Mouse (Mus musculus): Measurements from ENCODE around the gene Acin1.

Acin1 gene

DNA sequence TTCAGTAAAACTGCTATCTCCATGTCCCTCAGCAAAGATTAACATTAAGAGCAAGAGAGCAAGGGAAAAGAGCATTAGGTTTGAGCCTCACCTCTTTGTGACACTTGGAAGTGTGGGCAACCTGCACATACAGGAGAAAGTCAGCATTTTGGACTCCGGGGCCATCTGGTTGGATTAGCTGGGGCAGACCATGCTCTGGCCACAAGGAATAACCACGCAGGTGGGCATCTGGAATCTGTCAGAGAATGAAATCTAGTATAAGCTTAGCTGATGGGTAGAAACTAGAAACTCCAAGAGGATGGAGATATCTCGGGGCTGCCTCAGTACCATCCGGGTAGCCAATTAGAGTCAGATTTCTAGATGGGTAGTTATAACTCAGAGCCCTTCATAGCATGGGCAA, 10.0 kb upstream of the Acin1 start:
- DNase-seq, result no peak

DNA sequence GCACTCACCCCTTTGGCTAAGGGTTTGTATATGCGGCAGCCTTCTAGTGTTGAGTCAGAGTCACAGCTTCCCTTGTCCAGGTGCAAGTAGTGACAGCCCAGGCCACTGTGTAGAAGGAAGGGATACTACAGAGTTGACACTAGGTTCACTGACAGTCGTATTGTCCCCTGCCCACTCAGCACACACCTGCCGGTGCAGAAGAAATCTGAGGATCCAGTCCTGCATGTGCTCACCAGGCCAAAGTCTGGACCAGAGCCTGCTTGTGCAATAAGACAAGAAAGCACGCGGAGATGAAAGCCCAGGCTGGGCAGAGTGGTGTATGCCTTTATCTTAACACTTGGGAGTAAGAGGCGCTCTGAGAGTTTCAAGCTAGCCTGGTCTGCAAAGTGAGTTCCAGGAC, 8.3 kb upstream of the Acin1 start:
- DNase-seq, result no peak

DNA sequence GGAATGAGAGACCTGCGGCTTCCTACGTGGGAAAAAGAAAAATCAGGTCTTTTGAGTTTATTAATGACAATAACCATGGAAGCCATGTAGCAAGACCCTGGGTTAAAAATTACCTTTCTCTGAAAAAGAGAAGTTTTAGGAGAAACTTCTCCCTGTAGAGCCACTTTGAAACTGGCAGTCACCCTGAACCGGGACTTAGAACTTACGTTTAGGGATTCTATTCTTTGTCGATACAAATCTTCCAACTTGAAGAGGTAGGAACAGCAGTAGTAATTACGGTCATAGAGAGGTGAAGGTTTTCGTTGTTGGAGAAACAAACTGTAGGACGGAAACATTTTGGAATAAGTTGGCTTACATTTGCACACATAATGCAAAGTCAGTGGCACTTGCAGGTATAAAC, 520 bp upstream of the Acin1 start:
- DNase-seq, result no peak

DNA sequence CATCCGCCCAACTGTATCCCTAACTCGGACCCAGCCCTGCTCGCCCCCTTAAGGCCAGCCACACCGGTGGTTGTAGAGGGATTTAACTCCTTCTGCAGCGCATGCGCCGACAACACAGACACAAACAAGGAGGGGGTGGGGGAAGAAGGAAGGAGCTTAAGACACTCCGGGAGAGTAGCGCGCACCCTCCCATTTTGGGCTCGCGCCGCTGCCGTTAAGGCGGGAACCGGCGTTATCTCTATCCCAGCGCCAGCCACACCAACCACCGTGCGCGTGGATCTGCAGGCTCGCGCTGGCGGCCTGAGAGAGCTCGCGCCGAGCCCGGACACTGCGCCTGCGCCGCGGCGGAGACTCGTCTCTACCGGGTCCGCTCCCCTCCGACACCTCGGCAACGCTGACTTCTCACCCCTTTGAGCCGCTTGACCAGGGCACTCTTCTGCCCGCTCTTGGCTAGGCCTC, 639 bp downstream of the Acin1 start, which contains the start of gene 1700123O20Rik:
1700123O20Rik (plus strand) TSS at position 154 of the 459 bp plus-strand sequence.
- DNase-seq, result no peak

DNA sequence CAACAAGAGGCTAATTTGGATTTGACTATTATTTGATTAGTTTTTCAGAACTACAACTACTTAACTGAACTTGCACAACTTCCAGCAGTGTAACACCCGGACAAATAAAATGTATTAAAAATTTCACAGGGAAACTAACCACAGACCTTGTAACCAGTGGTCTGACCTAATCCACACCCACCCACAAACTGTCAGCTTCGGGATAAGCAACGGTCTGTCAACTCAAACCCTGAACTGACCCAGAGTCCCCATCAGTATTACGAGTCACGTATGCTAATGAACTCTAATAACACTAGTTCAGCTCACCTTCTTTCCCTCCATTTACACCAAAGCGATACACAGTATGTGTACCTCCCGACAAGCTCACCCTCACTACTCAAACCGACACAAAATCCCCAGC, 1.3 kb downstream of the Acin1 start:
- DNase-seq, result no peak

DNA sequence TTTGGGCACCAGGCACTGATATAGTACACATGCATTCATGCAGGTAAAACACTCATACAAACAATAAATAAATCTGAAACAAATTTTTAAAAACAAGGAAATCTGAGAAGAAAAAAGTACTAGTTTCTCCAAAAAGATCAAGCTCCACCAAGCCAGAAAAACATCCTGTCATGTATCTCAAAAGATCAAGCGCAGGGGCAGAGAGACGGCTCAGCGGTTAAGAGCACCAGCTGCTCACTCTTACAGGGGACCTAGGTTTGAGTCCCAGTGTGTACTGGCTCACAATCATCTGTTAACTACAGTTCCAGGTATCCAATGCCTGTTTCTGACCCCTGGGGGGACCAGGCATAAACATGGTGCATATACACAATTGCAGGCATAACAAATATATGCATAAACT, 4.3 kb downstream of the Acin1 start:
- DNase-seq, result no peak

DNA sequence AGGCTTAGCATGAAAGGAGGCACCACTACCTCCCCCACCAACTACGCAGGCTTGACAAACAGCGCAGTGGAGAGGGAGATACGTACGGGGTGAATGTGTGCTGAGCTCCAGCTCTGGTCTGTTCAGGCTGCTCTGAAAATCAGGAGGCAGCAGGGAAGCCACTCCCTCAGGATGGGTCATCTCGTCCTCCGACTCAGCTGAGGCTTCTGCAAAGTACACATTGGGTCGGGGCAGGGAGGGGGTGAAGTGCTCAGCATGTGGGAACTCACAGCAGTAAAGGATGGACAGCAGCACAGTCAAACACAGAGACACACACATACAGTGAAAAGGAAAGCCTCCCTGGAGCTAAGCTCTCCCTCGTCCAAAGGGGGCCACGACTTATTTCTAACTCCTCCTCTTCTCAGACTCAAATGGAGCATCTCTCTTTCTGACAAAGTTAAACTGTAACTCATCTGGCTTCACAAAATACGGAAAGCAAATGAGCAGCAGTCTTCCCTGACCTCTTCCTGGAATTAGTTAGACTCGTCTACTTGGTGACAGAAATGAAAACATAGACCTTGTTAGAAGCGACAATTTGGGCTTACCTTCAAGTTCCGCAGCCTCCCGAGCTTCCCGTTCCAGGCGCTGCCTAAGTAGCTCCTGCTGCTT, 8.0 kb downstream of the Acin1 start:
- DNase-seq, result no peak

DNA sequence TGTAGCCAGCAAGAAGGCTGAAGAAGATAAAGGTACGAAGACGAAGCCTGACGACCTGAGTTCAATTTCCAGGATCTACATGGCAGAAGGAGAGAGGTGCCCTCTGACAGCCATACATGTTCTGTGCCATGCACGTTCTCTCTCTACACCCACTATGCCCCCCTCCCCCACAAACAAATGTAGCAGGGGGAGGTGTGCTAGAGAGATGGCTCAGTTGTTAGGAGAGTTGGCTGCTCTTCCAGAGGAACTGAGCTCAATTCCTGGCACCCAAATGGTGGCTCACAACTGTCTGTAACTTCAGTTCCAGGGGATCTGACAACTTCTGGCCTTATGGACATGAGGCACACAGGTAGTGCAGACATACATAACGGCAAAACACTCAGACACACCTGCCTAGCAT, 10.4 kb downstream of the Acin1 start:
- no peak for DNase-seq

DNA sequence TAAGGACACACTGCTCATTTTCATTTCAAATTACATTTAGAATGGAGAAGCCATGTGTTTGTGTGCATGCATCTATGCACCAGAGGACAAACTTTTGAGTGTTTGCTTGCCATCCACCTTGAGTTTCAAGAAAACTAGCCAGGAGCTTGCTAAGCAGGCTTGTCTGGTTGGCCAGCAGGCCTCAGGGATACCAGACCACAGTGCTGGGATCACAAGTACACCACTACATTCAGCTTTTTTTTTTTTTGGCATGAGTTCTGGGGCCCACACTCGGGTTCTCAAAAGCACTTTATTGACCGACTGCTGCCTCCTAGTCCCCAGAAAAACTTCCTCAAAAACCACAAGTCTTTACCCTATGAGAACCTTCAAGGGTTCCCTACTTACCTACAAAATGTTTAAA, 12.4 kb downstream of the Acin1 start:
- peak; percentile 14 for DNase-seq

DNA sequence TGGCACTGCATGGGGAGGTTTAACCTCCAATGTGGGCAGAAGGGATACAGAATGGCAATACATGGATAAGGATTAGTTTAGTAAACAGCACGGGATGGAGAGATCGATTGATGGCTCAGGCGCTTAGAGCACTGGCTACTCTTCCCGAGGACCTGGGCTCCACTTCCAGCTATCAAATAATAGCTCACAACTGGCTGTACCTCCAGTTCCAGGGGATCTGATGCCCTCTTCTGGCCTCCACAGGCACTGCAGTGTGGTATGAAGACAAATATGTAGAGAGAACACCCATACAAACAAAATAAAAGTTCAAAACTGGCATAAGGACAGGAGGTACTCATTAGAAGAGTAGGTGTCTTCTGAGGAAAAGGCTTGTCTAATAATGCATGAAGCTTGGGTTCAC, 17.4 kb downstream of the Acin1 start:
- DNase-seq, result peak; percentile 62

DNA sequence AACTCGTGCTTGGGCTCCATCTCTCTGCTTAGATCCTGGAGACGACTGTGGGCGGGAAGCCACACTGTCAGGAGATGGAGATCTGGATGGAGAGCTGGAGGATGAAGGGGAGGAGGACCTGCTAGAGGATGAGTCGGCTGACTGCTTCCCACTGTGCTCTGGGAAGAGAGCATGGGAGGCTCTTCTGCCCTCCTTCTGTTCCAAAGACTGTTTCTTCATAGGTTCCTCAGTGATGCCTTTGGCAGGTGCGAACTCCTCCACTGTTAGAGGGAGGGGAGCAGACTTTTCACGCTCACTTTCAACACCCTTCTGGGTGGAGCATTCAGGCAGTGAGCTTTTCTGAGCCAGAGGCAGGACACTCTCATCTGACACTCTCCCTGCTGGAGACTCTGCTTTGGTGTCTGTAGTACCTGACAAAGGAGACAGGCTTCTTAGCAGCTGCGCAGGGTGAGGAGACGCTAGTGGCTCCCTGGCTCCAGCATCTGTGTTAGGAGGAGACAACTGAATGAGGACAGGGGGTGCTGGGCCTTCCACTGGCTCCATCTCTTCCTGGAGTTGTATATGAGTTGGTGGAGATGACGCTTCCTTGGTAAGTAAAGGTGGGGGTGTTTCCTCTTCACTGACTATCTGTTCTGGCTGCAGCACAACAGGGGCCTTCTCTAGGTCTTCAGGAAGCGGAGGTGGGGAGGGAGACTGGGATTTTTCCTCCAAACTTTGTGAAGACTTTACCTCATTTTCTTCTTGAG, 22.1 kb downstream of the Acin1 start:
- no peak for DNase-seq

DNA sequence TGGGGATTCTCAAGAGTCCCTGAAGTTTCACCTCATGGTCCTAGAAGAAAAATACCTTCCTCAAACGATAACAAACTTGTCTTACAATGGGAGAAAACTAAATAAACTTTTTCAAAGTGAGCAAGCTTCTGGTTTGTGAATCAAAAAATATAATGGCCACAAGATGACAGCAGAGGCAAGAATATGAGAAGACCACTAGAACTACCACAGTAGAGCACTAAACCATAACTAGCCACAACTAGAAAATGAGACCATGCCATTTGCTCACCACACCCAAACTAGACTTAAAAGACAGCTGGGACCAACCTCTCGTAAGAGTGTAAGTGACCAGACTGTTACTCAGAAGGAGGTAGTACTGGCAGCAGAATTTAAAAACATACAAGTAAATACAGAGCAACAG, 26.7 kb downstream of the Acin1 start:
- no peak for DNase-seq

DNA sequence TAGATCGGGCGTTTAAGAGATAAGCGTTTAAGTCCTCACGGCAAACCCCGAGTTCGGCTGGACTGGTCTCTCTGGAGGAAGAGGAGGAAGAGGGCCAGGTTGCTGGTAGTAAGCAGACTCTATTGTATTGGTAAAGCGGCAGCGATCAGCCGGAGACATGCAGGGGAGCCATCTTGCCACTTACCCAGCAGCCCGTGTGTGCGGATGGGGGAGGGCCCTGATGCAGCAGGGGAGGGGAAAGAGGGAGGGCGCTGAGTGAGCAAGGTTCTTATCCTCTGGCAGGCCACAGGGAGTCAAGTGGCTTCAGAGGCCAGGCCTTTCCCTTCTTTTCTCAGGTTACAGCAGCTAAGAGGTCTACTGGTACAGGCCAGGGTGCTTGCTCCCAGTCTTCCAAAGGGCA, 33.2 kb downstream of the Acin1 start:
- peak; percentile 84 for DNase-seq

DNA sequence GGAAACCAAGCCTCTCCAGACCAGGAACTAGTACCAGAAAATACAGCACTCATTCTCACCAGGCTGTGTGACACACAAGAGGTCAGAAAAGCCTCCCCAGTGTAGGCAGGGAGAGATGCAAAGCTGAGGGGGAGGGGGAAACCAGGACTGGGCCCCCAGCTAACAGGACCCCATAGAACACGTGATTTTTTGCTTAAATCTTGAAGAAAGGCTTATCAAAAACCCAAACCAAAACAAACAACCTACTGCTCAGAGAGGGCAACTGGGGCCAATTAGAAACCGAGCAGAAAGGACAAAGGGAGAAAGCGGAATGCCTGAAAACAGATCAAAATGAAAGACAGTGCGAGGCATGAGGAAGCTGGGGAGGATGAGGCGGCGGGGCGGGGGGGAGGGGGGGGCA, 33.9 kb downstream of the Acin1 start:
- DNase-seq, result no peak

DNA sequence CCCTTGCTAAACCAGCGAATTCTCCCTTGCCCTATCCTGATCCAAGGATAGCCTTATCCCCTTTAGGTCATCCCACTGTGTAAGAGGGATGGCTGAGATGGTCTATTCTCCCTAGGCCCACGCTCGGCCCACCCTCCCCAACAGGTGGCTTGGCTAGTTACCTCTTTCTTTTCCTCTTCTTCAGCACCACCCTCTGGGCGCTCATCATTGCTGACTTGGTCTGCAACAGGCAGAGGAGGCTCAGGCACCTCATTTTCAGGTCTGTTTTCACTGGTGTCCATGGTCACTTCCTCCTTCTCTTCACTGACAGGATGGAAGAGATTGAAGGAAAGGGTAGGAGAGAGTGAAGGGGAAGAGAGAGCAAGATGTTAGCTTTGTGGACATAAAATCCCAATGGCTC, 35.2 kb downstream of the Acin1 start:
- no peak for DNase-seq

DNA sequence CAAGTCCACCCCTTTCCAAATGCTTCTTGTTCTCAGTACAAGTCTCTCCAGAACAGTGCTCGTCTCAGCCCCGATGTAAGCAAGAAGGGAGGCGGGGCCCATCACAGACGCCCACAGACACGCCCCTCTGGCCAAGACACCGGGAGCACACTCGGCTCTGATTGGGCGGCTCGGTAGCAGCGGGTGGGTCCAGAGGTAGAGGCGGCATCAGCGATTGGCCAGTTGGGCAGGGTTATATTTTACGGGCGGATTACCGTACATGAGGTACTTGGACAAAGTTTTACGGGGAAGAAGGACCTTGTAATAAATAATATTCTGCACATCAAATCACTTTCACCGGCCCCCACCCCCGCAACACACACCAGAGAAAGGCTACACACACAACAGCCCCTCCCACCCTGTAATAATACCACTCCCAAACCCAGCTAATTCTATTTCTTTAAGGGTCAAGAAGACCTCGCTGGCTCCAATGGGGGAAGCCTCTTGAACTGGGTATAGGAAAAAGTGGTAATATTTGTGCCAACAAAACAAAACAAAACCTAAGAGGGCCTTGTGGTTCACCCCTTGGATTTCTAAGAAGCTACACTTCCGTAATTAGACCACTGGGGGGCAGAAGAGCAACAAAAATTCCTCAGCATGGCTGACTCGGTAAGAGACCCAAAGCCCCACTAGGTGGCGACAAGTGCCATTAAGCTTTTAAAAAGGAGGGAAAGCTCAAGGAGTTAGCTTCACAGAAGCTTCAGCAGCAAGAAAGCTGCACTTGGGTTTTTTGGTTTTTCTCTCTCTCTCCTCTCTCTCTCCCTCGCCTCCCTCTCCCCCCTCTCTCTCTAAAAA, 35.9 kb downstream of the Acin1 start:
- peak; percentile 91 for DNase-seq

DNA sequence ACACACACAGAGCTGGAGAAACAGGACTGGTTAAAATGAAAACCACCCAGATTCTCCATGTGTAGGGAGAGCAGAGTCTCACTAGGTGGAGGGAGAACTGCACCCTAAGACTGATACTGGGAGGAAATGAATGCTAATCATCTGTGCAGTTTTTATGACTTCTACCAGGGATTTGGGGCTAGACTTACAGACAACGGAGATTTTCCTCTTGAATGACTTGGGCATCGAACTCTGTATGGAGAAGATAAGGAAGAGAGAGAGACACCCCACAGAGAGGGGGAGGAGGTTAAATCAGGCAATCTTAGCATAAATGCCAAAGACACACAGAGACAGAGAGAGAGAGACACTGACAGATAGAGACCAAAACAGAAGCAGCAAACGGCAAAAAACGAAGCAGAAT, 38.8 kb downstream of the Acin1 start:
- DNase-seq, result no peak

DNA sequence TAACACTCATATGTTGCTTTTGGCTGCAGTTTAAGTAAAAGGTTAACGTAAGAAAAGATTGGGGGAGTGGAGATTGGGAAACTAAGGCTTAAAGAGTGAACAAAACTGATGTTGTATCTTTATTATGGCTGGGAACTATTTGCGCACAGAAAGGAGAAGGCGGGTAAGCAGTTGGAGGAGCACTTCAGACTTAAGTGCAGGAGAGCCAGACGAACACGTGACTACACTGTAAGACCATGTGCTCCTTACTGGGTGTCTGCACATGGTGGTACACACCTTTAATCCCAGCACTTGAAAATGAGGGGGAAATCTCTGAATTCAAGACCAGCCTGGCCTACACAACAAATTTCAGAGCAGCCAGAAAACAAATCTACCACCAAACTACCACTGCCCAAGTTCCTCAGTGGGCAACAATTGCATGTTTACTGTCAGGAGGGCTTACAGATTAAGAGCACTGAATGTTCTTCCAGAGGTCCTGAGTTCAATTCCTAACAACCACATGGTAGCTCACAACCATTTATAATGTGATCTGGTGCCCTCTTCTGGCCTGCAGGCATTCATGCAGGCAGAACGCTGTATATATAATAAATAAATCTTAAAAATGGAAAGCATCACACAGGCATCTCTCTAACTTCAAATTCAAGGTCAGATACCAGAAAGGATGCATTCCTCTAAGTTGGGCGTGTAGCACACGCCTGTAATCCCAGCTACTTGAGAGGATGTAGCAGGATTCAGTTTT, 39.7 kb downstream of the Acin1 start:
- no peak for DNase-seq

DNA sequence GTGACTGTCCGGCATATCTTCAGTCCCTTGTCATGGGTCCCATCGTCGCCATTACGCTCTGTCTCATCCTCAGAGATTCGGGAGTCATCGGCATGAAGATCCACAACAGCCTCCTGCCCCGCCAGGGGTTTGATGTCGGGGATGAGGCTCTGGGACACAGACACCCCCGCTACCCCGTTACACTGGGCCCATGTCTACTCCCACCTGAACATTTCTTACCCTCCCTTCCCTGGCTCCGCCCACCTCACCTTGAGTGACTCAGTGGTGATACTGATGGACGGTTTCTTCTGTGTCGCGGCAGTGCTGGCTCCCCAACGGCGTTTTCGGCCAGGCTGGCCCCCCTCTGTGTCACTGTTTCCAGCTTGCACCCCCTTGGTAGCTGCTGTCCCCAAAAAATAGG, 40.3 kb downstream of the Acin1 start:
- no peak for DNase-seq

DNA sequence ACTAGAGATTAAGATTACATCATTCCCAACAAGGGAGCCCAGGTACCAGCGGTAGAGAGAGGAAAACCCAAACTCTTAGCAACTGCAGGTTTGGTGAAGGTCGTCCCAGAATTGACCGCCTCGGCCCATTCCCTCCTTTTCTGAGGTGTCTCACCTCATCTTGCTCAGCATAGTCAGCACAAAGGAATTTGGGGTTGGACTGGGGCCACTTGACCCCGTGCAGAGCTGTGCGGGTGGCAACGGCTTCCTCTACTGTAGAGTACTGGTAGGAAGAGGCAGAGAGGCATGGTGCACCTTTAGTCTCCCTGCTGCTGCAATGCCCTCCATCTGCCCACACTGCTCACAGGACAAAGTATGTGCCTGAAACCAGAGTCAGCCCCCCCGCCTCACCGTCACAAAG, 42.4 kb downstream of the Acin1 start:
- no peak for DNase-seq

DNA sequence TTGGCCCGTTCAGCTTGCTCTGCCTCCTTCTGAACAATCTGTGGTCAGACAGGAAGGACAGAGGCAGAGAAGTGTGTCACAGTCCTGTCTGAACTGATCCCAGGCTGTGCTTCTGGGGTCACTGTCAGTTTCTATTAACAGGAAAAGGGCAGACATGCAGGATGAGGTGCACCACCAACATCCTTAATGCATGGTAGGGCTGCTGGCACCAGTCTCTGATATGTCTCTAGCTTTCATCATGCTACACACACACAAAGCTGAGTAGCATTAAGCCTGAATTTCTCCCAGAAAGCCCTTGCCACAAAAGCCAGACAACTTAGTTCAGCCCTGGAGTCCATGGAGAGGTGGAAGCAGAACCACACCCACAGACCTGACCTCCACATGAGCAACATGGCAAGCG, 43.7 kb downstream of the Acin1 start:
- no peak for DNase-seq

DNA sequence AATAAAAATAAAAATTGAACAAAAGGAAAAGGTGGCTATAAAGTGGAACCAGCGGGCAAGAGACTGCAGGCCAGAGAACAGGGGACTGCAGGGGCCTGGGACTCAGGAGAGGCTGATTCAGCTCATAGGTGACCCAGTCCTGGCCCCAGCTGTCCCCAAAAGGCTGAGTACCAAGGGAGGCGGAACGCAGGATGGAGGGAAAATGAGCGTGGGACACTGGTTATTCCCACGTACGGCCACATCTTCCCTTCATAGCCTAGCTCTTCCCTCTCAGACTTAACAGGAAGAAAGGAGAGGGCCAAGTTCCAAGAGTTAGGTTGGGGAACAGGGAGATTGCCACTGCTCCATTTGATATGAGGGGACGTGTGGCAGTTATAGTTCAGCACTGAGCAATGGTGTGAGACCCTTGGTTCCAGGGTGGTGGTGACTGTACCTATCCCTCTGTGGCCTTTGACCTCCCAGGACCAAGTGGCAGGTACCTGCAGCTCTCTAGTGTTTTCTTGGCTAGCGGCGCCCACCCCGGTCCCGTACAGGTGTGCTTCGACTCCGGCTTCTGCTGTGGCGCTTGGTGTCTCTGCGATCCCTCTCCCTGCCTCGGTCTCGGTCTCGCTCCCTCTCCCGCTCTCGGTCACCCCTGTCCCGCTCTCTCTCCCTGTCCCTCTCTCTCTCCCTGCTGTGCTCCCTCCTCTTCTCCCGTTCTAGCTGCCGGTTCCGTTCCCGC, 44.3 kb downstream of the Acin1 start:
- no peak for DNase-seq

Measured in lung, postnatal 14 days (tissue).